Comparison of ENCODE assay signal across 8 mouse cellular contexts in the genomic region with DNA sequence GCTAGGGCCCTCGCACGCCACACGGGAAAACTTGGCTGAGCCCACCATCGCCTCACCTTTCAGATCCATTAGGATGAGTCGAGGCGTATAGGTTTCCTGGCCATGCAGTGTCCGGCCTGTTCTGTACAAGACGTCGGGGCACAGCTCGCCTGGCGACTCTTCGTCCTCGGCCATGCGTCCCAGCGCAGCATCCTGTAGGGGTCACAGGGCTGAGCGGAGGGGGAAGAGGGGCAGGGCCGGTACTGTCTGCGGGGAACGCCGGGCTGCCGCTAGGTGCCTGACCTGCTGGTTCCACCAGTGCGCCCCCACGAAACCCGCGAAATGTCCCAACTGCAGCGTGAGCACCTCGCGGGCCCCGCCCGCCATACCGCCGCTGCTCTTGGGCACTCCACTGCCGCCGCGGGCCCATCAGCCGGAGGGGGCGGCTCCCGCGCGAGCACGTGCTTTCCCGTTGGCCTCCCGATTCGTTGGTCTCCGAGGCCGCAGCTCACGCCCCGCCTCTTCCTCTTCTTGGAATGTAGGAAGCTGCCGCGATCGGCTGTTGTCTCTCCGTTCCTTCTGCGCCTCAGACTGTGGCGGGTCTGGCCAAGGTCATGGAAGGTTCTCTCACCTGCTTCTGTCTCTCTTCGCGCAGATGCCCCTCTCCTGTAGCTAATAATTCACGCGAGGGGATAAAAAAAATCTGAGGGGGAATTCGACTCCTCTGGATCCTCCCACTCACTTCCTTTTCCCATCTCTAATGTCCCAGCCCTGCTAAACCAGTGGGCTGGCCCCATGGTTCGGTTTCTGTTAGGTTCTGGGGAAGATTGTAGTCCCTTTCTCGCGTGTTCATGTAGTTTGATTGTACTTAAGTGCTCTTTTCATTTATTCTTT. TPM values are rescaled to one million over a fixed set of nuclear protein-coding genes. Genes with fewer than 3 reads are reported as not detected.
DNase-seq lines count a peak whose midpoint lies in the region; ATAC-seq lines count a peak whose summit lies in the region.

Gene Msto1, minus strand, starts transcription at position 489 of the 873 bp plus-strand sequence.

- peak within 1 kb of the TSS; percentile 93 for H3K27ac ChIP-seq in hindbrain, embryonic 15.5 days (replicated peaks)

- no peaks in the 10 kb centered on the region for H3K27me3 ChIP-seq in hindbrain, embryonic 15.5 days

- H3K4me1 ChIP-seq in hindbrain, embryonic 15.5 days (replicated peaks), result peaks cover 15% of the 10 kb centered on the region

- H3K9me3 ChIP-seq in hindbrain, embryonic 15.5 days, result no peaks in the 10 kb centered on the region

- DNase-seq in R1 (ENCODE audit: low read depth, low spot score), result peak; percentile 97
- peak; percentile 94 to 95 for DNase-seq in cerebellum, postnatal 25 days
- peak; percentile 90 to 93 for DNase-seq in frontal cortex, postnatal 36 days (ENCODE audit: low spot score in 2 of 2)
- DNase-seq in left cerebral cortex, adult 11 months (ENCODE audit: low spot score), result peak; percentile 87
- peak; percentile 95 for DNase-seq in lung, postnatal 4 days
- peak; percentile 79 for DNase-seq in retina, postnatal 7 days (ENCODE audit: low read depth, low spot score)
- peak; percentile 85 for DNase-seq in urinary bladder, adult 2 months (ENCODE audit: low spot score)

- peak within 1 kb of the TSS; percentile 71 for H3K4me2 ChIP-seq in hindbrain, embryonic 15.5 days

- ATAC-seq in hindbrain, embryonic 15.5 days (ENCODE audit: low FRiP score, low read depth), result peak; percentile 99

- H3K4me3 ChIP-seq in hindbrain, embryonic 15.5 days, result peak within 1 kb of the TSS; percentile 64

- WGBS in hindbrain, embryonic 15.5 days, result under 1% methylated on average over 62 of the region's 62 CpGs

- peaks cover 31% of the 10 kb centered on the region for H3K36me3 ChIP-seq in hindbrain, embryonic 15.5 days

- peak within 1 kb of the TSS; percentile 67 for H3K9ac ChIP-seq in hindbrain, embryonic 15.5 days

RNA-seq across cellular contexts. Expression of gene Msto1, which starts in this region (rescaled TPM):
- polyA plus RNA-seq in hindbrain, embryonic 15.5 days (2015; fragmentation: Nextera tagmentation; extraction: Ambion mirVana), result 47.4 and 50.6 TPM in 2 replicates
- polyA plus RNA-seq in urinary bladder, adult 2 months (2012; rRNA removed), result 28.3 and 32.8 TPM in 2 replicates

Comparison
In these comparisons a context has a peak if more than half of its experiments do, and no peak if none do; other contexts are left out.
1. Peak in every context shown above with its lines: DNase-seq, ATAC-seq, H3K4me3 ChIP-seq and H3K27ac ChIP-seq.